Mouse (Mus musculus): ENCODE results near the gene Thap3. TPM values are rescaled to one million over a fixed set of nuclear protein-coding genes. Genes with fewer than 3 reads are reported as not detected.

Gene Thap3
- total RNA-seq, 2 experiments from 2014 or later, result 13.9 to 14.5 TPM

DNA sequence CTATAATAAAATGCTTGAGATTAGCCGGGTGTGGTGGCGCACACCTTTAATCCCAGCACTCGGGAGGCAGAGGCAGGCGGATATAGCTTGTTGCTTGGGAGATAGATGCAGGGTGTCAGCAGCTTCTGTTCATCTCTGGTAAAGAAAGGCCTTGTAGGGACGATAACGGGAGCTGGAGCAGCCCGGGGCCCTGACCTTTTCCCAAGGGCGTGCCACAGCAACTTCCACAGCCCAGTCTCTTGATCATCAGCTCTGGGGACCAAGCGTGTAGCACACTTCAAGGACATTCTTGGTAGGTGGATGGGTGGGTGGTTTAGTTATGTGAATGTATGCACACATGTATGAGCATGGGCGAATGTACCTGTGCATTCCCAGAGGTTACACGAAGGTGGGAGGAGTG lies 42.6 kb downstream of the Thap3 start:
- DNase-seq, result no peak
- intact Hi-C loops (cut with DNase I), result no loop called here

- intact Hi-C loops (cut with DNase I), result no loop called here
- no peak for DNase-seq
Observed at GRCm38 (mm10) chr4:151938089-151938488, 50.7 kb downstream of the Thap3 start.

GRCm38 (mm10) chr4:151937441-151937840 lies 51.4 kb downstream of the Thap3 start:
- intact Hi-C loops (cut with DNase I), result no loop called here
- DNase-seq, result no peak

DNA sequence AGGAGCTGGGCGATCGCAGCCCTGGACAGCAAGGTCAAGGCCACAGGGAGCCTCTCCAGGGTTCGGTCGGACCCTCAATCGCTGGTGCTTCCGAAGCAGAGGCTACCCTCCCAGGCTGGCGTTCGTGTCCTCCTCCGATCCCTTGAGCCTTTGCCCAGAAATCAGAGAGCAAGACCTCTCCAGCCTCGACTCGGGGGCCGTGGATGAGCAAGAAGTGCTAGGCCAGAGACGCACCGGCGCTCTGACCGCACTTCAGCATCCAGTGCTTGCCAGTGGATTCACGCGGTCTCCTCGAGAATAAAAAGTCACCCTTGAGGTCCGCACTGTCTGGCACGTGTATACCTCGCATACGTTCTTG lies 54.6 kb downstream of the Thap3 start:
- DNase-seq, result peak in 1 of 2 experiments; percentile 3
- intact Hi-C loops (cut with DNase I), result no loop called here

GRCm38 (mm10) chr4:151933505-151934214 lies 55.1 kb downstream of the Thap3 start, which contains the start of gene Dnajc11:
Dnajc11 (plus strand) TSS chr4:151933691.
- DNase-seq, result peak; percentile 97
- intact Hi-C loops (cut with DNase I), result no loop called here

Other genes starting within 250 kb of the Thap3 start
- gene Camta1, start 127.1 kb downstream of the Thap3 start, total RNA-seq (2021), result 100 to 1,000 TPM; 193 to 199 TPM
- 100 to 1,000 TPM in 1 of 2 experiments, 10 to 100 TPM in 1; 94.7 to 103 TPM for gene Dnajc11, start 55.3 kb downstream of the Thap3 start, total RNA-seq (2021)
- 1 to 10 TPM; 7.6 to 8.5 TPM for gene Phf13, start 7.3 kb upstream of the Thap3 start, total RNA-seq (2021)
- gene Klhl21, start 19.8 kb upstream of the Thap3 start, total RNA-seq (2021), result 10 to 100 TPM; 53.0 to 56.9 TPM
- gene Zbtb48, start 38.7 kb upstream of the Thap3 start, total RNA-seq (2021), result 1 to 10 TPM; 4.7 to 7.5 TPM
- under 1 TPM in 1 of 2 experiments, not detected in 1; 0.07 TPM for gene Tas1r1, start 49.6 kb upstream of the Thap3 start, total RNA-seq (2021)
- gene Nol9, start 50.3 kb upstream of the Thap3 start, total RNA-seq (2021), result 10 to 100 TPM; 10.5 to 10.9 TPM
- 10 to 100 TPM; 27.0 to 28.9 TPM for gene Plekhg5, start 83.5 kb upstream of the Thap3 start, total RNA-seq (2021)
- 1 to 10 TPM; 4.0 to 6.7 TPM for gene Tnfrsf25, start 126.9 kb upstream of the Thap3 start, total RNA-seq (2021)
- gene Espn, start 163.4 kb upstream of the Thap3 start, total RNA-seq (2021), result 1 to 10 TPM; 1.4 to 2.0 TPM
- not detected for gene Hes2, start 169.9 kb upstream of the Thap3 start, total RNA-seq (2021)
- gene Acot7, start 189.1 kb upstream of the Thap3 start, total RNA-seq (2021), result 10 to 100 TPM; 37.3 to 39.3 TPM

All from heart, postnatal 14 days (tissue).